Mouse (Mus musculus): ENCODE measurements around the gene Rgs6.

Gene Rgs6

GRCm38 (mm10) chr12:82588017-82588416, at the start of gene Rgs6:
Gene Rgs6, plus strand, starts transcription at chr12:82588292.
- DNase-seq (ENCODE audit: low spot score): no peak

GRCm38 (mm10) chr12:82547127-82547526, 41.0 kb upstream of the Rgs6 start:
- no peak for DNase-seq (ENCODE audit: low spot score)

GRCm38 (mm10) chr12:82549228-82549627, 38.9 kb upstream of the Rgs6 start:
- no peak for DNase-seq (ENCODE audit: low spot score)

- no peak for DNase-seq (ENCODE audit: low spot score)
Measured at GRCm38 (mm10) chr12:82550076-82550475, 38.0 kb upstream of the Rgs6 start.

- DNase-seq (ENCODE audit: low spot score): no peak
Measured at GRCm38 (mm10) chr12:82552376-82552775, 35.7 kb upstream of the Rgs6 start.

- DNase-seq (ENCODE audit: low spot score): no peak
Measured at GRCm38 (mm10) chr12:82562916-82563315, 25.2 kb upstream of the Rgs6 start.

- no peak for DNase-seq (ENCODE audit: low spot score)
Measured at GRCm38 (mm10) chr12:82568370-82568769, 19.7 kb upstream of the Rgs6 start.

GRCm38 (mm10) chr12:82572706-82573105, 15.4 kb upstream of the Rgs6 start:
- DNase-seq (ENCODE audit: low spot score): no peak

GRCm38 (mm10) chr12:82586592-82586991, 1.5 kb upstream of the Rgs6 start:
- DNase-seq (ENCODE audit: low spot score): no peak

- no peak for DNase-seq (ENCODE audit: low spot score)
Measured at GRCm38 (mm10) chr12:82587348-82587895, 670 bp upstream of the Rgs6 start.

- DNase-seq (ENCODE audit: low spot score): no peak
Measured at GRCm38 (mm10) chr12:82588846-82589630, 946 bp downstream of the Rgs6 start.

GRCm38 (mm10) chr12:82599011-82599410, 10.9 kb downstream of the Rgs6 start:
- no peak for DNase-seq (ENCODE audit: low spot score)

- no peak for DNase-seq (ENCODE audit: low spot score)
Measured at GRCm38 (mm10) chr12:82600406-82600805, 12.3 kb downstream of the Rgs6 start.

- no peak for DNase-seq (ENCODE audit: low spot score)
Measured at GRCm38 (mm10) chr12:82602823-82603222, 14.7 kb downstream of the Rgs6 start.

- no peak for DNase-seq (ENCODE audit: low spot score)
Measured at GRCm38 (mm10) chr12:82603308-82603707, 15.2 kb downstream of the Rgs6 start.

GRCm38 (mm10) chr12:82603979-82604378, 15.9 kb downstream of the Rgs6 start:
- no peak for DNase-seq (ENCODE audit: low spot score)

- DNase-seq (ENCODE audit: low spot score): no peak
Measured at GRCm38 (mm10) chr12:82612769-82613660, 24.9 kb downstream of the Rgs6 start.

- DNase-seq (ENCODE audit: low spot score): no peak
Measured at GRCm38 (mm10) chr12:82616486-82616812, 28.4 kb downstream of the Rgs6 start.

- DNase-seq (ENCODE audit: low spot score): no peak
Measured at GRCm38 (mm10) chr12:82616813-82617681, 29.0 kb downstream of the Rgs6 start.

- no peak for DNase-seq (ENCODE audit: low spot score)
Measured at GRCm38 (mm10) chr12:82617682-82618370, 29.7 kb downstream of the Rgs6 start.

GRCm38 (mm10) chr12:82640441-82640840, 52.3 kb downstream of the Rgs6 start:
- DNase-seq (ENCODE audit: low spot score): no peak
